Mouse (Mus musculus) liver, adult (tissue): ENCODE results near the gene Ak4.
A peak's percentile ranks its signal among the peaks of the same experiment; 100 is the strongest.

ENCODE experiments used
- GATA4 ChIP-seq: IDR thresholded peaks from 2 replicates; pipeline ENCODE4 v1.6.1; 2014; ENCODE audit warnings: mild to moderate bottlenecking, low read length; ENCODE audit not compliant: insufficient replicate concordance

The Ak4 gene

GRCm38 (mm10) chr4:101439738-101440389, 20.8 kb downstream of the Ak4 start:
- TF ChIP-seq GATA4, result peak; percentile 72; the same call in 1 of the 2 replicates

DNA sequence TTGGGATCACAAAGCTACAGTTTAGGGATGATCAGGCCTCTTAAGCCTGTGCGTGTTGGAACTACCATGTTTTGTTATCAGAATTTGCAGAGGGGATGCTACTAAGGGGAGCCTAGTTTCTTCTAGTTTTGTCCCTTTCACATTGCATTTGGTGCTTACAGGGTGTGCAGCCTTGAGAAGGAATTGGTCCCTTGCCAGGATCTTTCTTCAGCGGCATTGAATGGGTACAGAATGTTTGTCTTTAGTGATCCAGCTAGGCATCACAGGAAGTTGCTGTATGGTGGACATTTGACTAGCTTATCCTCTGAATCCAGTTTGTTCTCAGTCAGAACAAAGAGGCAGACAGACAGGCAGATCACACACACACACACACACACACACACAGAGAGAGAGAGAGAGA, 23.7 kb downstream of the Ak4 start:
- TF ChIP-seq GATA4, result no peak

DNA sequence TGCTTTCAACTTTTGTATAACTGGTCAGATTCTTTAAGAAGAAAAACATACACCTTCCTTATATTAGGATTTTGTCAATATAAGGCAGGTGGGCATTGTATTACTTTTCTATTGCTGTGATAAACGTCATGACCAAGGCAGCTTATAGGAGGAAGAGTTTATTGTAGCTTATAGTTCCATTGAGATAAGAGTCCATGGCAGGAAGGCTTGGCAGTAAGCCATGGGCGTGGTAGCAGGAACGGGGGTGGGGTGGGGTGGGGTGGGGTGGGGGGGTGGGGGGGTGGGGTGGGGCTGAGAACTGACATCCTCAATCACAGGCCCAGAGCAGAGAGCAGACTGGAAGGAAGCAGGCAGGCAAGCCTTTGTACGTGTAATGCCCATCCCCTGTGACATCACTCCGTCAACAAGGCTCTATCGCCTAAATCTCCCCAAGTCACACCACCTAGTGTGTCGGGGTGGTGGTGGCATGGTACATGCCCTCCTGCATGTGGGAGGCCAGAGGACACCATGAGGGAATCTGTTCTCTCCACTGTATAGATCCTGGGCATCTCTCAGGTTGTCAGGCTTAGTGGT, 24.4 kb downstream of the Ak4 start:
- TF ChIP-seq GATA4, result no peak

GRCm38 (mm10) chr4:101445660-101446059, 26.6 kb downstream of the Ak4 start:
- TF ChIP-seq GATA4, result no peak

GRCm38 (mm10) chr4:101448701-101449100, 29.6 kb downstream of the Ak4 start:
- TF ChIP-seq GATA4, result no peak

GRCm38 (mm10) chr4:101449344-101449743, 30.3 kb downstream of the Ak4 start:
- no peak for TF ChIP-seq GATA4

DNA sequence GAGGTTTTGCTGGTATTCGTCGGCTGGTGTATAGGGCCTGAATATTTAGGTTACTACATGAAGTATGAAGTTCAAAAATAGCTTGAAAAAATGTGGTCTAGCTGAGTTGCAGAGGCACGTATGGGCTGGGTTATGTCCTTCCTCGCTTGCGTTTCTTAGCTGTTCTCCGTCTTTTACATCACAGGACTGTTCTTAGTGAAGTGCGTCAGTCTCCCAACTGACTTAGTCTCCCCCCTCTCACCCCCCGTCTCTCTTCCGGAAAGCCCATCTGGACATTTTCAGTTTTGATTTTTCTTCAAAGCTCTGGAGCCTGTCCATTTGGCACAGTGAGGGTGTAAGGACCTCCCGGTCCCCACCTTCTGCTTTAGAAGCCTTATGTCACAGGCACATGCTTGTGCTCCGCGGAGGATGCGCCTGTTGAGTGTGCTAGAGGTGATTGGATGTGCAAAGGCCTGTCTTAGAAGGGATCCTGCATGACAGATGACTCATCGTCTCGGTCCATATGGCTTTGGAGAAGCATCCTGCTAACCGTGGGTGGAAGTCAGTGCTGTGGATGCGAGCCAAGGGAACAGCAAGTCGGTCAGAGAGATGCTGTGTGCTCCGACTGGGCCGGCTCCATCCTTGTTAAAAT, 31.2 kb downstream of the Ak4 start:
- no peak for TF ChIP-seq GATA4

DNA sequence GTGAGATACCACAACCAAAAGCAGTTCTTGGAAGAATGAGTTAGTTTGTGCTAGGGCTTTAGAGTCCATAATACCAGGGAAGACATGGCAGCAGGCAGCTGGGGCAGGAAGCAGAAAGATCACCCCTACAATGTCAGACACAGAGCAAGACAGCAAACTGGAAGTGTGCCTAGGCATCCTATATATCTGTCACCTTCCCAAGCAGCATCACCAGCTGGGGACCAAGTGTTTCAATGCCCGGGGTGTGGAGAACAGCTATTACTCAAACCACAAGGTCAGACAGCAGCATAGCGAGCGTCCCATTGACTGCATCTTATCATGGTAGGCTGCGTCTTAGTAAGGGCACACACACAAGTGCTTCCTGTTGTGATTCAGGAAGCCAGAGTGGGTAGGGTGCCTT, 32.0 kb downstream of the Ak4 start:
- no peak for TF ChIP-seq GATA4

GRCm38 (mm10) chr4:101452829-101453228, 33.8 kb downstream of the Ak4 start:
- no peak for TF ChIP-seq GATA4

DNA sequence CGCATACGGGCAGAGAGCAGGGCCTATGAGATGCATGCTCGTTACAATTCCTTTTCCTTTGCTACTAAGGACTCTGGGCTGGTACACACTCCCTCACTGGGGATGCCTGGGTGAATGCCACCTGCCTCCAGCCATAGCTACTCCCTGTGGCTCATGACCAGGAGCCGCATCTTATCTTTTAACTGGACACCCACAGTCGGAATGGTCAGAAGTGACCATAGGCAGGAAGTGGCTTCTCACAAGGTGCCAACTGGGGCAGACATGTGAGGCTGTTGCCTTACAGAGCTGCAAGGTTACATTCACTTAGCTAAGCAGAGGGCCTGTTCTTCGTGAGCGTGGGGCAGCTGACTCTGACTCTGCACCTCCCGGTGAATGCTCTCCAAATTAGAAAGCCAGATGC, 38.1 kb downstream of the Ak4 start:
- TF ChIP-seq GATA4, result no peak

DNA sequence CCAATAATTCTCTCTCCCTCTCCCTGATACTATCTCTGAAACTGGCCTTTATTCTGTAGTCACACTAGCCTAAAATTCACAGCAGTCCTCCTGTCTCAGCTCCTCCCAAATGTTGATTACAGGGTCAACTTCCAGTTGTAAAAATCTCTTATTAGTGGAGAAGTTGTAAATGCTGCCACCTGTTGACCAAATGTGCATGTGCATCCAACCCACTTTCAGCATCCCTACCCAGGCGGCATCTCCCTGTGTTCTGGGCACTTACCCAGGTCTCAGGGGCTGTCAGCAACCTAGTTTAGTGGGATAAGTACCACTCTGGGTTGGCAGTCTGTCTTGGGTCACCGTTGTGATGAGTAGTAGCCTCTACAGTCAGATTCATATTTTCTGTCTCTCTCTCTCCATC, 39.3 kb downstream of the Ak4 start:
- TF ChIP-seq GATA4, result no peak

DNA sequence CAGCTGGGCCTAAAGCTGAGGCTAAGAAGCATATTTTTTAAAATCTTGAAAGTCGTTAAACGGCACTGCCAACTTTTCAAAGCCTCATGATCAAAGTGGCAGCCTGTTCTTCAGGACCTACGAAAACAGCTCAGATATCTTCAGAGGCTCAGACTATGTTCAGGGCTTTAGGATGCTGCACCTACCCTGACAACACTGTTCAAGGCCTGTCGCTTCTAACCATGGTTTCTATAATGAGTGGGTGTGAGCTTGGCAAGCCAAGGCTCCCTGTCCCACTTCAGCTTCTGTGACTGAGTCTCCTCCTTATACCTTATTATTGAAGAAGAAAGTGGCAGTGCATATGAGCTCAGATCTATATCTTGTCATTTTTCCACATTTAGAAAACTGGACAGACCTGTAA, 40.3 kb downstream of the Ak4 start:
- no peak for TF ChIP-seq GATA4

- no peak for TF ChIP-seq GATA4
Observed at GRCm38 (mm10) chr4:101460114-101460513, 41.0 kb downstream of the Ak4 start.

DNA sequence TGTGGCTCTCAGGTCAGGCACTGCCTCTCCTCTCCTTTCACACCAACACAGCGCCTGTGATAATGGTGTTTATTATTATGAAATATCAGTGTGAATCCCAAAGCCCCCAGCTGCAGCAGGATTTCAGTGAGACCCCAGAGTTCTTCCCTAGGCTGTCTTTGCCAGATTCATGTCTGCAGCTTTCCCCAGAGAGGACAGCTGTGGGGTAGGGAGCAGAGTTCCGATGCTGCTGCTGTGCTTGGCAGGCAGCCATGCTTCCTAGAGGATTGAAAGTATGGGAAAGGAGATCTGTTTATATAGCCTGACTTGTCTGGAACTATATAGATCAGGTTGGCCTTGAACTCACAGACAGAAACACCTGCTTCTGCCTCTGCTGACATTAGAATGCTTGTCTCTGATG, 43.0 kb downstream of the Ak4 start:
- TF ChIP-seq GATA4, result no peak

DNA sequence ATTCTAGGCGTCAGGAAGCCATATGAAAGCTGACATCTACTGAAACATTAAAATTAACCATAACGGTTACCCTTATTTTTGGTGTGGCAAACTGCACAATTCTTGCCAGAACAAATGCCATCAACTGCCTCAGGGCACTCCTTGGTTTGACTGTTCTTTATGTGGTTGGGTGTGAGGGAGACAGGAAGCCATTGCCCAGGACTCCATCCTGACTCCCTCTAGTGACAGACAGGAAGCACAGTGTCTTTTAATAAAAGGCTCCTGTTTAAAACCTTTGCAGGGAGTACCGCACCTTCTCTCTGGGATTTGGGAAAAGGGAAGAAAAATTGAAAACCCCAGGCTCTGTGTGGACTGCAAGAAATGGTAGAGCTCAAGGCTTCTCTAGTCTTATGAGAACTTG, 47.2 kb downstream of the Ak4 start:
- TF ChIP-seq GATA4, result no peak

DNA sequence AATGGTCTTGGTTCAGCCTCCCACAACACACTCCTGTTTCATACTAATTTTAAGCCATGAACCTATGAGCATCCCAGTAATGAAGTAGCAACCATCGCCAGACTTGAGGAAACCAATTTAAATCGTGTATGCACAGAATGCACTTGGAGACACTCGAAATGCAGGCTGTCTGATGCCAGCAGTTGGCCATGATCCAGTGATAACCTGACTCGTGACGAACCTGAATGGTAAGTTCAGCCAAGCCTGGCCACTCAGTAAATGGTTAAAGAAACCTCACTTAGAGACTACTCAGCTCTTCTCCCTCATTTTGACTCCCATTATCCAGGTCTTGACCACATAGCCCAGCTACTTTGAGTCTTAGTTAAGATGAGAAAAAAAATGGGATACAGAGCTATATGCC, 50.2 kb downstream of the Ak4 start:
- TF ChIP-seq GATA4, result no peak

- TF ChIP-seq GATA4, result no peak
Observed at GRCm38 (mm10) chr4:101470543-101470942, 51.5 kb downstream of the Ak4 start.

GRCm38 (mm10) chr4:101472767-101473166, 53.7 kb downstream of the Ak4 start:
- no peak for TF ChIP-seq GATA4
